Mouse (Mus musculus): ENCODE measurements around the gene Nktr.

The Nktr gene

DNA sequence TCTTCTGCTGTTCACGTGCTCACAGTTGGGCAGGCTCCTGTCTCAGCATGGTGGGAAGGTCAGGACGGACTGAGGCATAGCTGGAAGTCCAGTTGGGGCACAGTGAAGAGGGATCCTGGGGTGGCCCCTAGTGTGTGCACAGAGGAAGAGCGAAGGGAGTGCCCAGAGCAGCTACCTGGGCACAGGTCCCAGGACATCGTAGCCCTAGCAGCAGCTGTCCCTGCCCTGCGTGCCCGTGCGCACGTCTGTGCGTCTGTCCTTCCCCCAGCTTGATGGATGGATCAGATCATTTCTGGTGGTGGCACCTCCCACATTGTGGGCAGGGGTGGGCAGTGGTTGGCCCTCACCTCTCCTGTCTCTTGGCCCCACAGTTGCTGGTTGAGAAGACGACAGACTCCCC, 43.3 kb downstream of the Nktr start:
- DNase-seq = no peak

DNA sequence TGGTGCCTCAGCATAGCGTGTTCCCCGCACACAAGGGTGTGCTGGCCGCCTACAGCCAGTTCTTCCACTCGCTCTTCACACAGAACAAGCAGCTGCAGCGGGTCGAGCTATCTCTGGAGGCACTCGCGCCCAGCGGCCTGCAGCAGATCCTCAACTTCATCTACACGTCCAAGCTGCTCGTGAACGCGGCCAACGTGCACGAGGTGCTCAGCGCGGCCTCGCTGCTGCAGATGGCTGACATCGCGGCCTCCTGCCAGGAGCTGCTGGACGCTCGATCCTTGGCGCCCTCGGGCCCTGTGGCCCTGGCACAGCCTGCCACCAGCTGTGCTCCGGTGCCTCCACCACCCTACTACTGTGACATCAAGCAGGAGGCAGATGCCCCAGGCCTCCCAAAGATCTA, 43.8 kb downstream of the Nktr start:
- no peak for DNase-seq

DNA sequence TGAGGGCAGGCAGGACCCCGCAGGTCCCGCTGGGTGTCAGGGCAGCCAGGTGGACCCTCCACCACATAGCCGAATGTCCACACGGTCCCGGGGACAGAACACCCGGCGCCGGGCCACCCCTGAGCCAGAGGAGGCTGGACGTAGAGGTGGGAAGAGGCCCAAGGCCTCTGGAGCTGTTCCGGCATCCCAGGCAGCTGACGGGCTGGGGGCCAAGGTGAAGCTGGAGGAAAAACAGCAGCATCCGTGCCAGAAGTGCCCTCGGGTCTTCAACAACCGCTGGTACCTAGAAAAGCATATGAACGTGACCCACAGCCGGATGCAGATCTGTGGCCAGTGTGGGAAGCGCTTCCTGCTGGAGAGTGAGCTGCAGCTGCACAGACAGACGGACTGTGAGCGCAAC, 44.7 kb downstream of the Nktr start:
- no peak for DNase-seq

DNA sequence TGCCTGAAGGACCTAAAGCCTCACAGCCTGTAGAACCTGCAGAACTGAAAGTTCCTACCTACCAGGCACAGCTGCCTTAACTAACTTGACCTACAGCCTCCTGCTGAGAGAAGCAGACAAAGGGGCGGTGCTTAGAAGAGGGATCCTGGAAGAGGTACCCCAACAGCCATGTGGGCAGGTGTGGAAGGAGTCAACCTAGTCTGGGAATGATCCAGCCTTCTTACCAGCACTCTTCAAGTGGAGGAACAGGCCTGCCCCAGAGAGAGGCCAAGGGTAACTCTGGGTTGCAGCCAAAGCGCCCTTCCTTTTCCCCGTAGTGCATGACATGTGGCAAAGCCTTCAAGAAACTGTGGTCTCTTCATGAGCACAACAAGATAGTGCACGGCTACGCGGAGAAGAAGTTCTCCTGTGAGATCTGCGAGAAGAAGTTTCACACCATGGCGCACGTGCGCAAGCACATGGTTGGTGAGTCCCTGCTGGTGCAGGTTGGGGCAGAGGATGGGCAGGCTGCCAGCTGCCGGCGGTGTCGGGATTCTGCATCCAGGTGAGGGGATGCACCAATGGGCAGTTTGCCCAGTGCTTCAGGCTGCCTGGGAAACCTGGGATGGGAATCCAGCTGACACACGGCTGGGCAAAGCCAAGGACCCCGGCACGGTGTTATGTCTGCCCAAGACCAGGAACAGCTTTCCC, 46.3 kb downstream of the Nktr start:
- no peak for DNase-seq

DNA sequence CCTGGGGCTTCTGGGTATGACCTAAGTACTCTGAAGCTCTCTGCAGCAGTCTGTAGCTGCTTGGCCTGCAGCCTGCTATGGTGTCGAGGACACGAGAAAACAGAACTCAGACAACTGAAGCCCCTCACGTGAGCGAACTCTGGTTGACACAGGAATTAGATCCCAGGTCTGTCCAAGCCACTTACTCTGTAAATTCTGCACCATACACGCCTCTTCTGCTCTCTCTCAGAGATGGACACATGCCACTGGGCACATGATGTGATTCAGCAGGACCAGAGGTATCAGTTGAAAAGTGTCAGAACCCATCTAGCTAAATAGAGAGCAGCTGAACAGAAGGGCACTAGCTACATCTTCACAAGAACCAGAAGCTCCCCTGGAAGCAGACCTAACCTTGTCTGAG, 53.4 kb downstream of the Nktr start:
- DNase-seq = no peak

DNA sequence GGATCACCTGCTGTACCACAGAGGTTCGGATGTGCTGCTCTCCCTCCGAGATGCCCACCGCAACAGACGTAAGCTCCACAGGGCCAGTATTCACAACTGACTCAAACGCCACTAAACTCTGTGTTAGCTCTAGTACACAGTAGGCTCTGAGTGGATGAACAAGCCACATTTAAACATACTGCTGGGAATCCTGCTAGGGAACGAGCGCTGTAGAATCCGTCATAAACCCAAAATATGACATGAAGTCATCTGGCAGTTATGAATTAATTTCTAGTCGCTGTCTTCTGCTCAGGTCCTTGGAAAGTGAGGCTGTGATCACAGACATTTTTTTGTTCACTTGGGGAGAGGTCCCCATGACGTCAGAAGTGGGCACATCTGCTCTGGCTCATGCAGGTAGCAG, 57.0 kb downstream of the Nktr start:
- DNase-seq = no peak

DNA sequence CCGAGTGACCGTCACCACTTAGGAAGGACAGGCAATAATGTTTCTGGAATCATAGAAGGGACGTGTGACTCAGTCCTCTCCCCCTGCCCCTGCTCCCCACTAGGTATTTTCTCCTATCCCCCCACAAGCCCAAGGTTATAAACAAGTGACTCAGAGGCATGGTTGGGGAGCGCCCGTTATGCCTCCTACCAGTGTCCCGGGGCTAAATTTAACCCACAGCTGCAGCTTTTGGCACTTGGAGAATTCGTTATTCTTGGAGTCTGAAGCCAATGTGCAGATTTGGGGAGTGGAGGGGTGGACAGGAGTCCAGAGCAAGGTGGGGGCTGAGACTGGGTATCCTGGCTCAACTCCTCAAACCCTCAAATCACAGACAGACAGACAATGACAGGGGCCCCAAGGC, 57.5 kb downstream of the Nktr start:
- DNase-seq = no peak

DNA sequence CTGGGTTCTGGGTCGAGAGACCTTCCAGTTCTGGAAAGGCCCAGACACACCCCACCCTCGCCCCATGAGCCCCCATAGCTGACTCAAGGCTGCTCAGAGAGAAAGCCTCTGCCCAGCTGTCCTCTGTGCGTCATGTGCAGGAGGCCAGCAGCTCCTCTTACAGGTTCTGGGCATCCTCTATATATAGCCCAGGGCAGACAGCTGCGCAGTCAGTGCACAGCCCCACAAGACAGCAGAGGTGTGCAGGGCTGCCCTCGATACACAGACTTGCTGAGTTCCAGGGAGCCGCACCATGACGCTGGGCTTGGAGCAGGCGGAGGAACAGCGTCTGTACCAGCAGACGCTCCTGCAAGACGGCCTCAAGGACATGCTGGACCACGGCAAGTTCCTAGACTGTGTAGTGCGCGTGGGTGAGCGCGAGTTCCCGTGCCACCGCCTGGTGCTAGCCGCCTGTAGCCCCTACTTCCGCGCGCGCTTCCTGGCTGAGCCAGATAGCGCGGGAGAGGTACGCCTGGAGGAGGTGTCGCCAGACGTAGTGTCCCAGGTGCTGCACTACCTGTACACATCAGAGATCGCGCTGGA, 58.6 kb downstream of the Nktr start, which contains the start of gene Klhl40:
Gene Klhl40 (plus strand): TSS at position 124 of the 582 bp plus-strand sequence.
- DNase-seq = no peak

DNA sequence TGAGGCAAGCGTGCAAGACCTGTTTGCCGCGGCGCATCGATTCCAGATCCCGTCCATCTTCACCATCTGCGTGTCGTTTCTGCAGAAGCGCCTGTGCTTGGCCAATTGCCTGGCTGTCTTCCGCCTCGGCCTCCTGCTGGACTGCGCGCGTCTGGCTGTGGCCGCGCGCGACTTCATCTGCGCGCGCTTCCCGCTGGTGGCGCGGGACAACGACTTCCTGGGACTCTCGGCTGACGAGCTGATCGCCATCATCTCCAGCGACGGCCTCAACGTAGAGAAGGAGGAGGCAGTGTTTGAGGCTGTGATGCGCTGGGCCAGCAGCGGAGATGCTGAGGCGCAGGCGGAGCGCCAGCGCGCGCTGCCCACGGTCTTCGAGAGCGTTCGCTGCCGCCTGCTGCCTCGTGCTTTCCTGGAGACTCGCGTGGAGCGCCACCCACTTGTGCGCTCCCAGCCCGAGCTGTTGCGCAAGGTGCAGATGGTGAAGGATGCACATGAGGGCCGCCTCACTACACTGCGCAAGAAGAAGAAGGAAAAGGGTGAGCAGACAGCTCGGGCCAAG, 59.2 kb downstream of the Nktr start:
- DNase-seq = no peak

DNA sequence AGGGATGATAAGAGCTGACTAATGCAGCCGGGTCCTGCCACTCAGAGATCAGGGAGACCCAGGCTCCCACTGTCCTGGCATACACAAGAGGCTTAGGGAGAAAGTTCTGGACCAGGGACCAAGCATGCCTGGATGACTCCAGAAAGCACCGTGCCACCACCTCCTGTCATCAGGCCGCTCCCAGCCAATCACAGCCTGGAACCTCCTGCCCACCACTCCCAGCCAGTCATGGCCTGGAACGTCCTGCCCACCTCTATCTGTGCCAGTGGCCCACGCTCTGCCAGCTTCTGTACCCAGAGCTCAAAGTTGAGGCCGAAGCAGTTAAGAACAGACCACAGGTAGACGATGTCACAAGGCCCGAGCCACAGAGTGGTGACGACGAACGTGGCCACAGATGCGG, 65.8 kb downstream of the Nktr start:
- no peak for DNase-seq

DNA sequence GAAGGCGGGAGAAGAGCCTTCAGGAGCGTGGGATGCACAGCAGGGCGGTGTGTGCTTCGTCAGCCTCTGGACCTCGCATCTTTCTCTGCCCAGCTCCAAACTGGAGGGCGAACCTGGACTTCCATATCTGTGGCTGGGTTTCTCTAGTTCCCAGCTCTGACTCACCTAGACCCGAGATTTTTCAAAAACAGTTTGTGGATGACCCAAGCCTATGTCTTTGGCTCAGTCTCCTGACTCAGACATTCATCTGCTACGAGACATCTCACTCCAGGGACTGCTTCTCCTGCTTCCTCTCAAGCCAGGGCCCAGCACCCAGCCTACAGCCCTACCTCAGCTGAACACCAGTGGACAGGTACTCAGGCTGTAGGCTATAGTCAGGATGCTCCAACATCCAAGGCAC, 66.3 kb downstream of the Nktr start:
- DNase-seq = no peak

DNA sequence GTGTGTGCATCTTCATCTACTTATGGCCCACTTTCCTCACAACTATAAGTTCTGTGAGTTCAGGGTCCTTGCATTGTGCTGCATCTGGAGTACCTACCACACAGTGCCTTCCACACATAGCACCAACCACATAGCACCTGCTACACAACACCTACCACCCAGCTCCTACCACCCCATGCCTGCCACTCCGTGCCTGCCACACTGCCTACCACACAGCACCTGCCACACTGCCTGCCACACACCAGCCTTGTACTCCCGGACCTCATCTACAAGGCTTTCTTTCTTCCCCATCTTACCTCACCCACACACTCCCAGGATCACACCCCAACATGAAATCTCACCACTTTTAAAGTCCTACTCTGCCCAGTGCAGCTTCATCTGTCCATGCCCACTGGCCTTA, 67.4 kb downstream of the Nktr start:
- DNase-seq = no peak

DNA sequence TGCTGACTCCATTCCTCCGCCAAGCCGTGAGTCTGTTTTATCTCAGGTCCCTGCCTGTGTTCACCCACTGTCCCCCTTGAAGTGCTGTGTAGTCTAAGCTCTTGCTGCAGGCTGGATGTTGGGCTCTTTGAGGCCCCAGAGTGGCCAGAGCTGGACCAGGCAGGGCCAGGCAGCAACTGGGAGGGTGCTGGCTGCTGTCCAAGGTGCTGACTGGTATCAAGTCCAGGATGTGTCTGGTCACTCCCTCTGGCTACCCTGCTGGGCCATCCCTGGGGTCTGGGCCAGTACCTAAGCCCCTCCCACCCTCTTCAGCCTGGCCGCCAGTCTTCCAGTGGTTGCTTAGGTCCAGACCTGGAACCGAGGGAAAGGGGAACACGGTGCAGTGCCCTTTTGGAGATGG, 72.2 kb downstream of the Nktr start:
- DNase-seq = peak in 1 of 2 experiments; percentile 22

DNA sequence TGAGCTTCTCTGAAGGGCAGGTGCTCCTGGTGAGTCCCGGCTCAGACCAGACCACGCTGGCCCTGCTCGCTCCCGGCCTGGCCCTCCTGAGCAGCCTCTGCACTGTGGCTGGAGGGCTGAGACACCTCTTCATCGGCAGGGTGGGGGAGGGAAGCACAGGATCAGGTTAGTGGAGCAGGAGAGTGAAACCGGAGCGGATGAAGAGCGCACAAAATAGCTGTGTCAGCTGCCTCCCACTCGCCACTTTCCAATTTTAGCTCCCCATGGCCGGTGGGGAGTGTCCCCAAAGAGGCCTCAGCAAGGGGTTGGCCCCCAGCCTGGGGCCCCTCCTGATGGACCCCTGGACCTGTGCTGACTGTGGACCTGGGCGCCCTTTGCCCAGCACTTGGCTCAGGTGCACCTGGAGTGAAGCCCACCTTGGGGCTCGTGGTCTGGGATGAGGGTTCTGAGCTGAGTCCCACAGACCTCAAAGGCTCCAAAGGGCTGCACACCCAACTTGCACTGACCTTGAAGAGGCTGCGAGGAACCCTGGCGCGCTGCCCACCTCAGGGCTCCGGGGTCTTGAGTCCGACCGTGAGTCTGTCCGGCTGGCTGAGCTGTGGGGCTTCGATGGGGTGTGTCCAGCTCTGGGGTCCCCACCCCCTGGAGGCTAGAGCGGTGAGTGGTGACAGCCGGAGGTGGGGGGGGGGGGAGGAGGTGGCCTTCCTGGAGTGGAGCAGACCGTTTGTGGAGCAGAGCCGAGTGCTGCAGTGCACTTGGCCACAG, 73.0 kb downstream of the Nktr start, which contains the start of gene Hhatl:
Gene Hhatl (minus strand): TSS at position 751 of the 765 bp plus-strand sequence.
- DNase-seq = no peak

DNA sequence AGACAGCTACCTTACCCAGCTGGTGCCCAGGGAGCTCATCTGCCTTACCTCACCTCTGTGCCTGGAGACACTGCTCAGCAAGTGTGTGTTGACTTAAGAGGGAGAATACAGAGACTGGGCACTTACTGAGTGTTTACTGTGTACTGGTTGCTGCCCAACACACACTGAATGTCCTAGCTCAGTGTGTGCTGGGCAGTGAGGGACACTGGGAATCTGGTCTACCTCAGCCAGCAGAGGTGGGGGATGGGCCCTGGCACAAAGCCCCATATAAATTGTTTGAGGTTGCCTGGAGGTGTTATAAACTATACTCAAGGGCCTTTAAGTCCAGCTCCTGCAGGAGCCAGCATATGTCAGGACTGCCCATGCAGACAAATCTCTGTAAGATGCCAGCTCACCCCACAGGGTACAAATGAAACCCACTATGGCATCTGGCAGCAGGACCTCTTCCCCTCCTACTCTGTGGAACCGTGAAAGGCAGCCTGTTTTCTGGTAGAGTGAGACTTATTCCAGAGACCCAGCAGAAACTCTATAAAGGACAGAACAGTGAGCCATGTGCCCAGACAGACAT, 76.1 kb downstream of the Nktr start:
- DNase-seq = no peak

DNA sequence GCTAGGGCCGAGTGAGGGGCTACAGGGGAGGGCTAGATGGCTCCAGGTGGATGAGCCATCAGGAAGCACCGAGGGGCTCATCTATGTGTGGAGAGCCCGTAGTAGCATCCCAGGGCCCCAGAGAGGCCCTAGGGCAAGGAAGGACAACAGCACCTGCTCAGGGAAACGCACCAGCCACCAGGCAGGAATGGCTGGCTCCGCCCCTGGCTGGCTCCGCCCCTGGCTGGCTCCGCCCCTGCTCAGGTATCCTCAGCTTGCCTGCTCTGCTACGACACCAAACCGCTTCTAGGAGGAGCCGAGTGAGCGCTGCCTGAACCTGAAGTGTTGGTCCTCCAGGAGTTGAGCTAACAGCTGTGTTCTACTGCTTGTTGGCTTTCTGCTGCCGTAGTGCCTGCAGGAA, 78.8 kb downstream of the Nktr start:
- no peak for DNase-seq

DNA sequence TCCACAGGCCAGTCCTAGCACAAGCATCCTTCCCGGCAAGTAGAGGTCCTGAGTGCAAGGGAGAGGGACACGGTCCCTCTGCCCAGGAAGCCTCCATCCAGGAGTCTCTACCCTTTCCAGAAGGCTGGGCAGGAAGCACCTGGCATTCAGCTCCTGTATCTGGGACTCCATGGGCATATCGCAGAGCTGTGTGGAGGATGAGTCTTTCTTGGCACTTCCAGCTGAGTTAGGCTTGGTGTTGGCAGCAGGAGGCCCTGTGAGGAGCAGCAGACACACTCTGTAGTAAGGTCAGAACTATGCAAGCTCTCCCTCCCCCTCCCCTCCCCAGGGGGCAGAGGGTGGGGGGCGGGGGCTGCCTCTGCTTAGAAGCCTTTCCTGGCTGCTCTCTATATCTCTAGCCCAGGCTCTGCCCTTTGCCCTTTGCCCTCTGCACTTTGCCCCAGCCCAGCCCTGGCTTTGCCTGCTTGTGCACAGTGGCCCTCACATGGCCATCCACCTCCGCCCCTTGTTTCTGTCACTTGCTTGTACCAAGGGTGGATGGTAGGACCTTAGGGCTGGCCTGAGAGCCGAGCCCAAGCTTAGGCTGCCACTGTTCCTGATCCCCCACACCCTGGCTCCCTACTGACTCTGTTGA, 80.0 kb downstream of the Nktr start:
- no peak for DNase-seq

DNA sequence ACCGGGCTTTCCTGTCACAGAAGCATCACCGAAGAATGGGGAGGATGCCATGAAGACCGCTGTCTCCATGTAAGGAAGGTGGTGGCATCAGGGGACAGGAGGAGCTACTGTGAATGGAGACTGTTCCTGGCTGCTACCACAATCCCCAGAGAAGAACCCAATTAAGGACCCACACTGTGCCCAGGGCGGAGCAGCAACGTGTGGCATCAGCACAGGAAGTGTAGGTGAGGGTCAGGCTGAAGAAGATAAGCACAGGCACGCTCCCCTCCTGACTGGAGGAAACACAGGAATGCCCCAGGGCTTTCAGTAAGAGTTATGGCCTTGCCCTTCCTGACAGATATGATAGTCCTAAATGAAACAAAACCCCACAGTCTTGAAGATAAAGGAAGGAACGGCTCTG, 83.8 kb downstream of the Nktr start:
- DNase-seq = no peak

Data from thymus, postnatal 36 days (tissue).